Mouse (Mus musculus) right cerebral cortex, adult 18-20 months (tissue): Measurements from ENCODE around the gene Chchd5.

ENCODE experiments used
- DNase-seq: peaks from one replicate; pipeline ENCODE4 v3.0.0; 2022; ENCODE audit warnings: mixed read lengths

The Chchd5 gene

GRCm38 (mm10) chr2:129129412-129129929, at the start of gene Chchd5:
Chchd5 (plus strand) TSS chr2:129129700.
- peak; percentile 98 for DNase-seq

GRCm38 (mm10) chr2:129081097-129081496, 48.4 kb upstream of the Chchd5 start:
- DNase-seq = no peak

GRCm38 (mm10) chr2:129083514-129083913, 46.0 kb upstream of the Chchd5 start:
- DNase-seq = no peak

GRCm38 (mm10) chr2:129084959-129085358, 44.5 kb upstream of the Chchd5 start:
- no peak for DNase-seq

- DNase-seq = no peak
Observed at GRCm38 (mm10) chr2:129087520-129087919, 42.0 kb upstream of the Chchd5 start.

GRCm38 (mm10) chr2:129090370-129090769, 39.1 kb upstream of the Chchd5 start:
- peak; percentile 43 for DNase-seq

- DNase-seq = peak; percentile 57
Observed at GRCm38 (mm10) chr2:129092810-129093209, 36.7 kb upstream of the Chchd5 start.

GRCm38 (mm10) chr2:129093926-129094724, 35.4 kb upstream of the Chchd5 start:
- peak; percentile 72 for DNase-seq

GRCm38 (mm10) chr2:129100784-129101310, 28.7 kb upstream of the Chchd5 start, which contains the start of gene Polr1b:
Polr1b (plus strand) TSS chr2:129100995.
- peak; percentile 95 for DNase-seq

- no peak for DNase-seq
Observed at GRCm38 (mm10) chr2:129112924-129113323, 16.6 kb upstream of the Chchd5 start.

- DNase-seq = no peak
Observed at GRCm38 (mm10) chr2:129115706-129116367, 13.7 kb upstream of the Chchd5 start.

GRCm38 (mm10) chr2:129116368-129116739, 13.1 kb upstream of the Chchd5 start:
- DNase-seq = no peak

- DNase-seq = no peak
Observed at GRCm38 (mm10) chr2:129118061-129118460, 11.4 kb upstream of the Chchd5 start.

GRCm38 (mm10) chr2:129121986-129122385, 7.5 kb upstream of the Chchd5 start:
- no peak for DNase-seq

- DNase-seq = no peak
Observed at GRCm38 (mm10) chr2:129129987-129130545, 566 bp downstream of the Chchd5 start.

GRCm38 (mm10) chr2:129130776-129131175, 1.3 kb downstream of the Chchd5 start:
- DNase-seq = no peak

GRCm38 (mm10) chr2:129132231-129132630, 2.7 kb downstream of the Chchd5 start:
- DNase-seq = no peak

GRCm38 (mm10) chr2:129133006-129133805, 3.7 kb downstream of the Chchd5 start:
- peak; percentile 91 for DNase-seq

GRCm38 (mm10) chr2:129139906-129140305, 10.4 kb downstream of the Chchd5 start:
- DNase-seq = peak; percentile 66

GRCm38 (mm10) chr2:129148836-129149235, 19.3 kb downstream of the Chchd5 start:
- DNase-seq = no peak

GRCm38 (mm10) chr2:129150386-129150785, 20.9 kb downstream of the Chchd5 start:
- DNase-seq = no peak

- DNase-seq = no peak
Observed at GRCm38 (mm10) chr2:129151111-129151510, 21.6 kb downstream of the Chchd5 start.
